Mouse (Mus musculus) megakaryocyte, embryonic 14.5 days (primary cell): ENCODE results near the gene Gm11937. TPM values are rescaled to one million over a fixed set of nuclear protein-coding genes. Genes with fewer than 3 reads are reported as not detected.
"Not testable (repeated sequence)": the region's sequence is repeated elsewhere in the genome, so short reads cannot be mapped to it uniquely, and the experiment has no call there.

ENCODE experiments used
- H3K27me3 ChIP-seq: replicated peaks from 2 replicates; pipeline ENCODE3; 2012; ENCODE audit warnings: inconsistent platforms
- H3K36me3 ChIP-seq: replicated peaks from 2 replicates; pipeline ENCODE3; 2012; ENCODE audit warnings: low read length, inconsistent platforms, mixed read lengths
- H3K4me1 ChIP-seq: 2 replicates; pipeline ENCODE4 v1.6.1; 2012; ENCODE audit warnings: inconsistent platforms
- H3K4me3 ChIP-seq: replicated peaks from 2 replicates; pipeline ENCODE3; 2012; ENCODE audit warnings: moderate library complexity, mild to moderate bottlenecking, inconsistent platforms
- H3K9me3 ChIP-seq: 2 replicates; pipeline ENCODE4 v1.6.1; 2012; ENCODE audit warnings: inconsistent platforms
- FLI1 ChIP-seq: IDR thresholded peaks from 2 replicates; pipeline ENCODE4 v1.6.1; 2012; ENCODE audit warnings: low read length, inconsistent platforms, mixed read lengths
- GATA1 ChIP-seq: IDR thresholded peaks from 3 replicates; pipeline ENCODE4 v1.6.1; 2012; ENCODE audit warnings: mixed read lengths, low read length, inconsistent platforms, borderline replicate concordance
- polyA plus RNA-seq: library from polyadenylated mRNA; stranded (reverse); fragments of >175 nt; gene quantifications from 2 replicates; pipeline ENCODE4 v1.2.3, GENCODE M21; 2012; ENCODE audit warnings: low replicate concordance; ENCODE audit not compliant: insufficient read depth

Gene Gm11937
- polyA plus RNA-seq, 1 experiment, result not detected

- no peak for TF ChIP-seq FLI1
- no peak for TF ChIP-seq GATA1
- no peaks in the 10 kb centered on the region for H3K36me3 ChIP-seq
- no peak overlapping the region for H3K4me3 ChIP-seq
- no peaks in the 10 kb centered on the region for H3K27me3 ChIP-seq
- H3K9me3 ChIP-seq, result no peaks in the 10 kb centered on the region
- H3K4me1 ChIP-seq, result no peaks in the 10 kb centered on the region
Observed at GRCm38 (mm10) chr11:99633293-99633692, 23.3 kb upstream of the Gm11937 start.

- Histone ChIP-seq H3K36me3 (no peaks in the 10 kb centered on the region), H3K4me1 (no peaks in the 10 kb centered on the region), H3K9me3 (no peaks in the 10 kb centered on the region), H3K27me3 (no peaks in the 10 kb centered on the region), H3K4me3 (no peak overlapping the region)
- TF ChIP-seq FLI1, result no peak
- no peak for TF ChIP-seq GATA1
Observed at GRCm38 (mm10) chr11:99630890-99631289, 20.9 kb upstream of the Gm11937 start.

- no peaks in the 10 kb centered on the region for H3K36me3 ChIP-seq
- no peaks in the 10 kb centered on the region for H3K4me1 ChIP-seq
- H3K27me3 ChIP-seq, result no peaks in the 10 kb centered on the region
- no peak within 1 kb of the TSS for H3K4me3 ChIP-seq
- no peak for TF ChIP-seq FLI1
- TF ChIP-seq GATA1, result no peak
- H3K9me3 ChIP-seq, result peaks cover 6% of the 10 kb centered on the region; the same call in 1 of the 2 replicates
Observed at GRCm38 (mm10) chr11:99628138-99628537, 18.1 kb upstream of the Gm11937 start, which contains the start of gene Krtap4-1. Gene Krtap4-1, minus strand, starts transcription at chr11:99628238.

- no peaks in the 10 kb centered on the region for H3K36me3 ChIP-seq
- H3K9me3 ChIP-seq, result 0 out of 2 replicates have a peak, but pooled peaks cover 3% of the 10 kb centered on the region
- H3K4me1 ChIP-seq, result no peaks in the 10 kb centered on the region
- TF ChIP-seq FLI1 (no peak), GATA1 (no peak)
- H3K4me3 ChIP-seq, result no peak within 1 kb of the TSS
- H3K27me3 ChIP-seq, result no peaks in the 10 kb centered on the region
Observed at GRCm38 (mm10) chr11:99620335-99620734, 10.3 kb upstream of the Gm11937 start, which contains the start of gene Gm11562. Gene Gm11562, minus strand, starts transcription at chr11:99620435.

- H3K4me1 ChIP-seq, result no peaks in the 10 kb centered on the region
- no peaks in the 10 kb centered on the region for H3K36me3 ChIP-seq
- H3K9me3 ChIP-seq, result no peaks in the 10 kb centered on the region
- H3K27me3 ChIP-seq, result no peaks in the 10 kb centered on the region
- TF ChIP-seq FLI1, result no peak
- TF ChIP-seq GATA1, result no peak
- H3K4me3 ChIP-seq, result no peak within 1 kb of the TSS
Observed at GRCm38 (mm10) chr11:99614796-99615363, 4.9 kb upstream of the Gm11937 start, which contains the start of gene Krtap2-4. Gene Krtap2-4, minus strand, starts transcription at chr11:99614846.

- Histone ChIP-seq H3K4me1 (no peaks in the 10 kb centered on the region), H3K9me3 (no peaks in the 10 kb centered on the region), H3K36me3 (no peaks in the 10 kb centered on the region), H3K4me3 (no peak overlapping the region), H3K27me3 (no peaks in the 10 kb centered on the region)
- TF ChIP-seq GATA1 (no peak), FLI1 (no peak)
Observed at GRCm38 (mm10) chr11:99609126-99609525, 863 bp downstream of the Gm11937 start.

GRCm38 (mm10) chr11:99603208-99603607, 6.8 kb downstream of the Gm11937 start, which contains the start of gene Gm11938:
Gene Gm11938, minus strand, starts transcription at chr11:99603308.
- not testable (repeated sequence) for H3K4me1 ChIP-seq, H3K27me3 ChIP-seq, H3K4me3 ChIP-seq, H3K36me3 ChIP-seq, H3K9me3 ChIP-seq

GRCm38 (mm10) chr11:99597742-99598141, 12.2 kb downstream of the Gm11937 start, which contains the start of gene Krtap9-3:
Gene Krtap9-3, minus strand, starts transcription at chr11:99598105.
- not testable (repeated sequence) for H3K4me3 ChIP-seq, H3K4me1 ChIP-seq, H3K27me3 ChIP-seq, H3K9me3 ChIP-seq, H3K36me3 ChIP-seq

- no peaks in the 10 kb centered on the region for H3K36me3 ChIP-seq
- TF ChIP-seq FLI1 (no peak), GATA1 (no peak)
- no peaks in the 10 kb centered on the region for H3K4me1 ChIP-seq
- H3K9me3 ChIP-seq, result no peaks in the 10 kb centered on the region
- no peak within 1 kb of the TSS for H3K4me3 ChIP-seq
- H3K27me3 ChIP-seq, result no peaks in the 10 kb centered on the region
Observed at GRCm38 (mm10) chr11:99590981-99591380, 19.0 kb downstream of the Gm11937 start, which contains the start of gene Krtap1-3. Gene Krtap1-3, minus strand, starts transcription at chr11:99591339.

GRCm38 (mm10) chr11:99585096-99585495, 24.9 kb downstream of the Gm11937 start:
- Histone ChIP-seq H3K36me3 (no peaks in the 10 kb centered on the region), H3K4me1 (no peaks in the 10 kb centered on the region), H3K4me3 (no peak overlapping the region), H3K27me3 (no peaks in the 10 kb centered on the region), H3K9me3 (no peaks in the 10 kb centered on the region)
- TF ChIP-seq FLI1 (no peak), GATA1 (no peak)
